ENCODE assay signal across 8 mouse cellular contexts in genomic region chr9:102544116-102544772, GRCm38 (mm10). TPM values are rescaled to one million over a fixed set of nuclear protein-coding genes. Genes with fewer than 3 reads are reported as not detected.
DNase-seq lines count a peak whose midpoint lies in the region; ATAC-seq and TF ChIP-seq lines count a peak whose summit lies in the region.

No protein-coding gene starts in this region.

- peak overlapping the region; percentile 46 for H3K4me3 ChIP-seq in cerebellum, adult 2 months (replicated peaks; ENCODE audit: insufficient read depth, low read depth, low read length)
- peak overlapping the region; percentile 36 for H3K4me3 ChIP-seq in lung, embryonic 16.5 days (ENCODE audit: low read length)
- peak overlapping the region; percentile 24; the same call in 1 of the 2 replicates for H3K4me3 ChIP-seq in intestine, postnatal 0 days (ENCODE audit: low read depth, low read length)
- no peak overlapping the region for H3K4me3 ChIP-seq in lung, adult 2 months (replicated peaks; ENCODE audit: extremely low read depth, low read depth, low read length)

- ATAC-seq in lung, embryonic 16.5 days (ENCODE audit: low read depth) = peak; percentile 41; the same call in 1 of the 2 replicates
- ATAC-seq in intestine, postnatal 0 days = no peak

- TF ChIP-seq POLR2A in cerebellum, adult 2 months (IDR thresholded peaks at IDR 0.05; ENCODE audit: borderline replicate concordance, insufficient read depth, low read length) = no peak
- no peak for TF ChIP-seq POLR2A in lung, adult 2 months (IDR thresholded peaks at IDR 0.05; ENCODE audit: borderline replicate concordance, extremely low read depth, low read depth, low read length)

- TF ChIP-seq CTCF in cerebellum, adult 2 months (IDR thresholded peaks at IDR 0.05; ENCODE audit: borderline replicate concordance, insufficient read depth, low read depth, low read length) = no peak
- no peak for TF ChIP-seq CTCF in intestine, postnatal 0 days (IDR thresholded peaks at IDR 0.05; ENCODE audit: low read depth)
- no peak for TF ChIP-seq CTCF in lung, adult 2 months (IDR thresholded peaks at IDR 0.05; ENCODE audit: insufficient read depth, low read length)

- peak; percentile 14 to 27 for DNase-seq in cerebellum, adult 2 months
- no peak for DNase-seq in cerebellum, adult 11 months
- DNase-seq in lung, postnatal 4 days = no peak
- peak; percentile 32 for DNase-seq in retina, postnatal 7 days (ENCODE audit: low read depth, low spot score)
- no peak for DNase-seq in lung, adult 2 months
- DNase-seq in natural killer cell, adult 2 months (ENCODE audit: low spot score in 2 of 2) = no peak

- no peaks in the 10 kb centered on the region for H3K36me3 ChIP-seq in lung, embryonic 16.5 days (ENCODE audit: control insufficient read depth, insufficient read depth, low read length)
- no peaks in the 10 kb centered on the region for H3K36me3 ChIP-seq in intestine, postnatal 0 days (ENCODE audit: control insufficient read depth, insufficient read depth)

- no peaks in the 10 kb centered on the region for H3K9me3 ChIP-seq in lung, embryonic 16.5 days (ENCODE audit: control insufficient read depth, low read length)
- H3K9me3 ChIP-seq in intestine, postnatal 0 days (ENCODE audit: control insufficient read depth) = no peaks in the 10 kb centered on the region

- 14% methylated on average over 11 of the region's 11 CpGs for WGBS in cerebellum, adult 2 months
- WGBS in lung, embryonic 16.5 days = 9% methylated on average over 11 of the region's 11 CpGs
- 23% methylated on average over 11 of the region's 11 CpGs for WGBS in intestine, postnatal 0 days
- 16% methylated on average over 11 of the region's 11 CpGs for WGBS in lung, adult 2 months

- H3K27me3 ChIP-seq in cerebellum, adult 2 months (ENCODE audit: control insufficient read depth, insufficient read depth, low read length) = no peaks in the 10 kb centered on the region
- peaks cover 6% of the 10 kb centered on the region; the same call in 1 of the 2 replicates for H3K27me3 ChIP-seq in lung, embryonic 16.5 days (ENCODE audit: control insufficient read depth, insufficient read depth, low read depth, low read length)
- H3K27me3 ChIP-seq in intestine, postnatal 0 days (replicated peaks; ENCODE audit: control insufficient read depth, insufficient read depth, low read length) = peaks cover 8% of the 10 kb centered on the region; the same call in 1 of the 2 replicates

- no peak overlapping the region for H3K9ac ChIP-seq in lung, embryonic 16.5 days (ENCODE audit: low read length)
- H3K9ac ChIP-seq in intestine, postnatal 0 days (ENCODE audit: low read depth, low read length) = no peak overlapping the region

- no peak overlapping the region for H3K27ac ChIP-seq in cerebellum, adult 2 months (ENCODE audit: insufficient read depth, low read length)
- H3K27ac ChIP-seq in lung, embryonic 16.5 days (ENCODE audit: low read length) = no peak overlapping the region
- H3K27ac ChIP-seq in intestine, postnatal 0 days (ENCODE audit: low read depth, low read length) = no peak overlapping the region

- H3K4me2 ChIP-seq in lung, embryonic 16.5 days (ENCODE audit: low read depth, low read length) = peak overlapping the region; percentile 72
- peak overlapping the region; percentile 59 for H3K4me2 ChIP-seq in intestine, postnatal 0 days (replicated peaks; ENCODE audit: low read depth)

- H3K4me1 ChIP-seq in cerebellum, adult 2 months (ENCODE audit: control insufficient read depth, insufficient read depth, low read length) = peaks cover 3% of the 10 kb centered on the region
- H3K4me1 ChIP-seq in lung, embryonic 16.5 days (replicated peaks; ENCODE audit: control insufficient read depth, insufficient read depth, low read length) = peaks cover 12% of the 10 kb centered on the region
- H3K4me1 ChIP-seq in intestine, postnatal 0 days (replicated peaks; ENCODE audit: control insufficient read depth, insufficient read depth, low read length) = no peaks in the 10 kb centered on the region
- H3K4me1 ChIP-seq in lung, adult 2 months (ENCODE audit: control insufficient read depth, insufficient read depth, low read length) = no peaks in the 10 kb centered on the region

RNA-seq across cellular contexts. Expression of gene Ky, which starts 38.7 kb away (rescaled TPM):
- polyA plus RNA-seq in cerebellum, adult 2 months (2012; rRNA removed) = 3.3 and 3.7 TPM in 2 replicates
- 0.20 and 0.25 TPM in 2 replicates for polyA plus RNA-seq in lung, embryonic 16.5 days (2015; fragmentation: Nextera tagmentation; extraction: Ambion mirVana)
- 0.10 and 0.25 TPM in 2 replicates for polyA plus RNA-seq in intestine, postnatal 0 days (2015; fragmentation: Nextera tagmentation; extraction: Ambion mirVana)
- 1.9 and 2.9 TPM in 2 replicates for polyA plus RNA-seq in lung, adult 2 months (2012; rRNA removed)

Comparison
In these comparisons a context has a peak if more than half of its experiments do, and no peak if none do; other contexts are left out.
1. DNase-seq: peak in cerebellum, adult 2 months (2 of 2) and retina, postnatal 7 days (single experiment); none in cerebellum, adult 11 months (single experiment), lung, postnatal 4 days (0 of 2), lung, adult 2 months (single experiment) and natural killer cell, adult 2 months (0 of 2).